Mouse (Mus musculus): ENCODE measurements around the gene Lrrc20. TPM values are rescaled to one million over a fixed set of nuclear protein-coding genes. Genes with fewer than 3 reads are reported as not detected.
A peak's percentile ranks its signal among the peaks of the same experiment; 100 is the strongest.

Lrrc20 gene
- polyA plus RNA-seq, 1 experiment: 4.6 TPM

- no peaks in the 10 kb centered on the region for H3K36me3 ChIP-seq (ENCODE audit: control insufficient read depth, insufficient read depth, low read length)
- H3K4me1 ChIP-seq (ENCODE audit: control insufficient read depth, insufficient read depth, low read length): no peaks in the 10 kb centered on the region
- no peak for TF ChIP-seq POLR2A (IDR thresholded peaks at IDR 0.05; ENCODE audit: low read depth, low read length)
- no peak for TF ChIP-seq CTCF (conservative IDR thresholded peaks at IDR 0.05; ENCODE audit: insufficient read depth, insufficient read length, low read depth, low read length)
- no peak for DNase-seq
- H3K27me3 ChIP-seq (replicated peaks; ENCODE audit: control insufficient read depth, insufficient read depth, low read length): no peaks in the 10 kb centered on the region
- WGBS: 60% methylated on average over 7 of the region's 7 CpGs
- no peak overlapping the region for H3K27ac ChIP-seq (ENCODE audit: insufficient read depth, low read depth, low read length)
- no peak overlapping the region for H3K4me3 ChIP-seq (ENCODE audit: insufficient read depth, low read depth, low read length)
These were observed 6.7 kb upstream of the Lrrc20 start for GRCm38 (mm10) chr10:61468900-61469299.

DNA sequence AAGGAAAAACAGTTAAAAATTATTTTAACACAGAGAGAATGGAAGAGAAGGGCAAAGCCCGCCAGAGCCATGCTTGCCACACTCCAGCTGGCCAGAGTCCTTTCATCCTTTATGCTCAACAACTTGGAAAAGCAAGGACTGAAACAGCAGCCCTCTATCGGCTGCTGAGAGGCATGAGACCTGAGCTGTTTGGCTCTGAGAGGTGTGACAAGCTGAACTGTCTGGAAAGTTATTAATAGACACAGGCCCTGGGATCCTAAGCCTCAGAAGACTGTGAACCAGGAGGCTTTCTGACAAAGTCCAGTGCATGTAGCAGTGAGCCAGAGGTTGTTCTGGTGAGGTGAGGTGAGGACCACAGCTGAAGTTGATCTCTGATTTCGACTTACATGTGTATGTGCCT is 2.0 kb upstream of the Lrrc20 start:
- H3K4me1 ChIP-seq (ENCODE audit: control insufficient read depth, insufficient read depth, low read length): no peaks in the 10 kb centered on the region
- no peak overlapping the region for H3K4me3 ChIP-seq (ENCODE audit: insufficient read depth, low read depth, low read length)
- 50% methylated on average over 3 of the region's 3 CpGs for WGBS
- H3K27ac ChIP-seq (ENCODE audit: insufficient read depth, low read depth, low read length): no peak overlapping the region
- no peaks in the 10 kb centered on the region for H3K36me3 ChIP-seq (ENCODE audit: control insufficient read depth, insufficient read depth, low read length)
- H3K27me3 ChIP-seq (replicated peaks; ENCODE audit: control insufficient read depth, insufficient read depth, low read length): no peaks in the 10 kb centered on the region
- DNase-seq: peak; percentile 15
- no peak for TF ChIP-seq POLR2A (IDR thresholded peaks at IDR 0.05; ENCODE audit: low read depth, low read length)
- TF ChIP-seq CTCF (conservative IDR thresholded peaks at IDR 0.05; ENCODE audit: insufficient read depth, insufficient read length, low read depth, low read length): no peak

- no peak for TF ChIP-seq POLR2A (IDR thresholded peaks at IDR 0.05; ENCODE audit: low read depth, low read length)
- TF ChIP-seq CTCF (conservative IDR thresholded peaks at IDR 0.05; ENCODE audit: insufficient read depth, insufficient read length, low read depth, low read length): no peak
- Histone ChIP-seq H3K4me1 (ENCODE audit: control insufficient read depth, insufficient read depth, low read length) (no peaks in the 10 kb centered on the region), H3K36me3 (ENCODE audit: control insufficient read depth, insufficient read depth, low read length) (no peaks in the 10 kb centered on the region), H3K4me3 (ENCODE audit: insufficient read depth, low read depth, low read length) (no peak overlapping the region), H3K27ac (ENCODE audit: insufficient read depth, low read depth, low read length) (no peak overlapping the region), H3K27me3 (replicated peaks; ENCODE audit: control insufficient read depth, insufficient read depth, low read length) (no peaks in the 10 kb centered on the region)
- WGBS: 76% methylated on average over 1 of the region's 1 CpGs
- no peak for DNase-seq
These were observed 1.3 kb upstream of the Lrrc20 start for GRCm38 (mm10) chr10:61474344-61474743.

GRCm38 (mm10) chr10:61476440-61477165 is 1.0 kb downstream of the Lrrc20 start:
- peak overlapping the region; percentile 80 for H3K4me3 ChIP-seq (ENCODE audit: insufficient read depth, low read depth, low read length)
- 30% methylated on average over 15 of the region's 15 CpGs for WGBS
- no peak overlapping the region for H3K27ac ChIP-seq (ENCODE audit: insufficient read depth, low read depth, low read length)
- no peaks in the 10 kb centered on the region for H3K27me3 ChIP-seq (replicated peaks; ENCODE audit: control insufficient read depth, insufficient read depth, low read length)
- H3K36me3 ChIP-seq (ENCODE audit: control insufficient read depth, insufficient read depth, low read length): no peaks in the 10 kb centered on the region
- DNase-seq: no peak
- TF ChIP-seq POLR2A (IDR thresholded peaks at IDR 0.05; ENCODE audit: low read depth, low read length) (no peak), CTCF (conservative IDR thresholded peaks at IDR 0.05; ENCODE audit: insufficient read depth, insufficient read length, low read depth, low read length) (no peak)
- no peaks in the 10 kb centered on the region for H3K4me1 ChIP-seq (ENCODE audit: control insufficient read depth, insufficient read depth, low read length)

DNA sequence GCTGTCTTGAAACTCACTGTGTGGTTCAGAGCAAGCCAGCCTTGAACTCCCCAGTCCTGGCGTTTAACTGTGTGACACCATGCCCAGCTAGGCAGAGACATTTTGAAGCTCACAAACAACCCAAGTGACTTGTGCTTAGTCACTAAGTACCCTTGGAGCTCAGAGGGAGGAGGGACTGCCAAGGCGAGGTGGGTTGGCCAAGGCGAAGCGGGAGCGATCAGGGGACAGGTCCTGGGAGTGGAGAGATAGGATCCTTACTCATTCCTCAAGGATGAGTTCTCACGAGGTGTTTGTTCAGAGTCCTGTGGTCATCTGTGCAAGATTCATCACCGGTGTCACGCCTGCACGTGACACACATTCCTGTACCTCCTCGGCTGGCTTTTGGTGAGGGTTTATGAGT is 3.9 kb downstream of the Lrrc20 start:
- H3K36me3 ChIP-seq (ENCODE audit: control insufficient read depth, insufficient read depth, low read length): no peaks in the 10 kb centered on the region
- WGBS: 89% methylated on average over 10 of the region's 10 CpGs
- DNase-seq: no peak

GRCm38 (mm10) chr10:61479927-61480326 is 4.3 kb downstream of the Lrrc20 start:
- TF ChIP-seq POLR2A (IDR thresholded peaks at IDR 0.05; ENCODE audit: low read depth, low read length) (no peak), CTCF (conservative IDR thresholded peaks at IDR 0.05; ENCODE audit: insufficient read depth, insufficient read length, low read depth, low read length) (no peak)
- Histone ChIP-seq H3K4me1 (ENCODE audit: control insufficient read depth, insufficient read depth, low read length) (no peaks in the 10 kb centered on the region), H3K4me3 (ENCODE audit: insufficient read depth, low read depth, low read length) (no peak overlapping the region), H3K27ac (ENCODE audit: insufficient read depth, low read depth, low read length) (no peak overlapping the region), H3K27me3 (replicated peaks; ENCODE audit: control insufficient read depth, insufficient read depth, low read length) (no peaks in the 10 kb centered on the region), H3K36me3 (ENCODE audit: control insufficient read depth, insufficient read depth, low read length) (no peaks in the 10 kb centered on the region)
- 89% methylated on average over 4 of the region's 4 CpGs for WGBS
- DNase-seq: no peak

More for the DNA sequence above, 3.9 kb downstream of the Lrrc20 start:
- H3K27me3 ChIP-seq (replicated peaks; ENCODE audit: control insufficient read depth, insufficient read depth, low read length): no peaks in the 10 kb centered on the region
- TF ChIP-seq POLR2A (IDR thresholded peaks at IDR 0.05; ENCODE audit: low read depth, low read length): no peak
- no peak for TF ChIP-seq CTCF (conservative IDR thresholded peaks at IDR 0.05; ENCODE audit: insufficient read depth, insufficient read length, low read depth, low read length)
- H3K27ac ChIP-seq (ENCODE audit: insufficient read depth, low read depth, low read length): no peak overlapping the region
- no peaks in the 10 kb centered on the region for H3K4me1 ChIP-seq (ENCODE audit: control insufficient read depth, insufficient read depth, low read length)
- no peak overlapping the region for H3K4me3 ChIP-seq (ENCODE audit: insufficient read depth, low read depth, low read length)

- DNase-seq: no peak
- H3K27me3 ChIP-seq (replicated peaks; ENCODE audit: control insufficient read depth, insufficient read depth, low read length): no peaks in the 10 kb centered on the region
- H3K4me3 ChIP-seq (ENCODE audit: insufficient read depth, low read depth, low read length): no peak overlapping the region
- H3K36me3 ChIP-seq (ENCODE audit: control insufficient read depth, insufficient read depth, low read length): no peaks in the 10 kb centered on the region
- no peak for TF ChIP-seq POLR2A (IDR thresholded peaks at IDR 0.05; ENCODE audit: low read depth, low read length)
- TF ChIP-seq CTCF (conservative IDR thresholded peaks at IDR 0.05; ENCODE audit: insufficient read depth, insufficient read length, low read depth, low read length): no peak
- WGBS: 77% methylated on average over 1 of the region's 1 CpGs
- no peak overlapping the region for H3K27ac ChIP-seq (ENCODE audit: insufficient read depth, low read depth, low read length)
- no peaks in the 10 kb centered on the region for H3K4me1 ChIP-seq (ENCODE audit: control insufficient read depth, insufficient read depth, low read length)
These were observed 4.9 kb downstream of the Lrrc20 start for GRCm38 (mm10) chr10:61480488-61480887.

Measured in kidney, adult 2 months (tissue).